Mouse (Mus musculus): ENCODE results near the gene Thap11.

The Thap11 gene

GRCm38 (mm10) chr8:105852146-105852729 is 2.7 kb upstream of the Thap11 start:
- in situ Hi-C loops (cut with MseI, MboI) = no loop called here

GRCm38 (mm10) chr8:105853178-105853577 is 1.8 kb upstream of the Thap11 start, which contains the start of gene Cenpt:
Gene Cenpt, minus strand, starts transcription at chr8:105853278.
- in situ Hi-C loops (cut with MseI, MboI) = no loop called here

- in situ Hi-C loops (cut with MseI, MboI) = no loop called here
Measured at GRCm38 (mm10) chr8:105854303-105854702, 629 bp upstream of the Thap11 start.

GRCm38 (mm10) chr8:105855248-105856167 is 576 bp downstream of the Thap11 start:
- in situ Hi-C loops (cut with MseI, MboI) = no loop called here

GRCm38 (mm10) chr8:105856168-105856835 is 1.4 kb downstream of the Thap11 start:
- in situ Hi-C loops (cut with MseI, MboI) = no loop called here

- in situ Hi-C loops (cut with MseI, MboI) = no loop called here
Measured at GRCm38 (mm10) chr8:105858495-105858894, 3.6 kb downstream of the Thap11 start.

GRCm38 (mm10) chr8:105859314-105859713 is 4.4 kb downstream of the Thap11 start:
- in situ Hi-C loops (cut with MseI, MboI) = no loop called here

GRCm38 (mm10) chr8:105860143-105860981 is 5.4 kb downstream of the Thap11 start, which contains the start of gene Nutf2:
Gene Nutf2, plus strand, starts transcription at chr8:105860580.
- in situ Hi-C loops (cut with MseI, MboI) = no loop called here

- in situ Hi-C loops (cut with MseI, MboI) = no loop called here
Measured at GRCm38 (mm10) chr8:105861951-105862350, 7.0 kb downstream of the Thap11 start.

- in situ Hi-C loops (cut with MseI, MboI) = no loop called here
Measured at GRCm38 (mm10) chr8:105866364-105867029, 11.6 kb downstream of the Thap11 start.

GRCm38 (mm10) chr8:105874301-105874700 is 19.4 kb downstream of the Thap11 start:
- in situ Hi-C loops (cut with MseI, MboI) = no loop called here

- in situ Hi-C loops (cut with MseI, MboI) = no loop called here
Measured at GRCm38 (mm10) chr8:105880754-105881520, 26.0 kb downstream of the Thap11 start, which contains the start of gene Edc4. Gene Edc4, plus strand, starts transcription at chr8:105880881.

- in situ Hi-C loops (cut with MseI, MboI) = no loop called here
Measured at GRCm38 (mm10) chr8:105889756-105890465, 35.0 kb downstream of the Thap11 start.

GRCm38 (mm10) chr8:105890870-105891269 is 35.9 kb downstream of the Thap11 start:
- in situ Hi-C loops (cut with MseI, MboI) = no loop called here

GRCm38 (mm10) chr8:105892432-105892831 is 37.5 kb downstream of the Thap11 start:
- in situ Hi-C loops (cut with MseI, MboI) = no loop called here

GRCm38 (mm10) chr8:105893339-105893738 is 38.4 kb downstream of the Thap11 start, which contains the start of gene Nrn1l:
Gene Nrn1l, plus strand, starts transcription at chr8:105893567.
- in situ Hi-C loops (cut with MseI, MboI) = no loop called here

- in situ Hi-C loops (cut with MseI, MboI) = no loop called here
Measured at GRCm38 (mm10) chr8:105897801-105898480, 43.0 kb downstream of the Thap11 start.

GRCm38 (mm10) chr8:105900180-105900940 is 45.4 kb downstream of the Thap11 start, which contains the start of gene Pskh1:
Gene Pskh1, plus strand, starts transcription at chr8:105900441.
- in situ Hi-C loops (cut with MseI, MboI) = no loop called here

All from mouse trophoblast stem cell (cell line).